Mouse (Mus musculus): ENCODE data around the gene A630089N07Rik. TPM values are rescaled to one million over a fixed set of nuclear protein-coding genes. Genes with fewer than 3 reads are reported as not detected.
A peak's percentile ranks its signal among the peaks of the same experiment; 100 is the strongest.
"Not testable (repeated sequence)": the region's sequence is repeated elsewhere in the genome, so short reads cannot be mapped to it uniquely, and the experiment has no call there.

Gene A630089N07Rik
- total and polyA plus RNA-seq, 3 experiments, result 23.5 to 27.2 (median 26.0) TPM

DNA sequence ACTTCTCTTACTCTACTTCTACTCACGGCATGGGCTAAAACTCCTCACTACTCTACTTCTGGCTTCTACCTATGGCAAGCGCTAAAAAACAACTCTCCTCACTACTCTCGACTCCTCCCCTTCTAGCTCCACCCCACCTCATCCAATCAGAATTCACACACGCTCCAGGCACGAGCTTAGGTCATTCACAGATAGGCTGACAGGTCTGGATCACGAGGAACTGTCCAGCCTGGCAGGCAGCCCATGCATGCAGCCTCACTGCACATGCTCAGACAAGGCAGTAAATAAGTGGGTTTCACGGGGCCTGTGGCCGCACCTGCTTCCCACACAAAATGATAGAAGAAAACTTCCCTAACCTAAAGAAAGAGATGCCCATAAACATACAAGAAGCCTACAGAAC is 56.1 kb downstream of the A630089N07Rik start:
- in situ Hi-C loops (cut with MboI; ENCODE audit: low pct_ligation_motif_present, low pct_unique_long_range_greater_than_20kb, low sequenced_read_pairs); H3K79me2 ChIP-seq (replicated peaks; ENCODE audit: control insufficient read depth, extremely low read depth, insufficient read depth, poor library complexity, severe bottlenecking); dilution Hi-C loops (cut with MboI; ENCODE audit: extremely low pct_ligation_motif_present, extremely low pct_unique_long_range_greater_than_20kb, low sequenced_read_pairs); H3K4me2 ChIP-seq (ENCODE audit: insufficient read depth, low read depth, poor library complexity, severe bottlenecking); H3K4me1 ChIP-seq (ENCODE audit: control insufficient read depth in 1 of 2, insufficient read depth in 2 of 2); DNase-seq (ENCODE audit: extremely low read depth); H3K27ac ChIP-seq (ENCODE audit: insufficient read depth, low read depth); H3K4me3 ChIP-seq (replicated peaks in 1 of 3; ENCODE audit: low read depth in 2 of 3, low read length in 2 of 3, poor library complexity in 1 of 3); H3K9me3 ChIP-seq (replicated peaks; ENCODE audit: low read length); H3K9ac ChIP-seq (ENCODE audit: insufficient read depth, low read depth); H3K27me3 ChIP-seq (replicated peaks): not testable (repeated sequence)
- peaks cover 6 to 33% of the 10 kb centered on the region in 2 experiments for H3K36me3 ChIP-seq (replicated peaks in 1 of 2; ENCODE audit: control insufficient read depth in 1 of 2, insufficient read depth in 1 of 2, low read length in 1 of 2)

DNA sequence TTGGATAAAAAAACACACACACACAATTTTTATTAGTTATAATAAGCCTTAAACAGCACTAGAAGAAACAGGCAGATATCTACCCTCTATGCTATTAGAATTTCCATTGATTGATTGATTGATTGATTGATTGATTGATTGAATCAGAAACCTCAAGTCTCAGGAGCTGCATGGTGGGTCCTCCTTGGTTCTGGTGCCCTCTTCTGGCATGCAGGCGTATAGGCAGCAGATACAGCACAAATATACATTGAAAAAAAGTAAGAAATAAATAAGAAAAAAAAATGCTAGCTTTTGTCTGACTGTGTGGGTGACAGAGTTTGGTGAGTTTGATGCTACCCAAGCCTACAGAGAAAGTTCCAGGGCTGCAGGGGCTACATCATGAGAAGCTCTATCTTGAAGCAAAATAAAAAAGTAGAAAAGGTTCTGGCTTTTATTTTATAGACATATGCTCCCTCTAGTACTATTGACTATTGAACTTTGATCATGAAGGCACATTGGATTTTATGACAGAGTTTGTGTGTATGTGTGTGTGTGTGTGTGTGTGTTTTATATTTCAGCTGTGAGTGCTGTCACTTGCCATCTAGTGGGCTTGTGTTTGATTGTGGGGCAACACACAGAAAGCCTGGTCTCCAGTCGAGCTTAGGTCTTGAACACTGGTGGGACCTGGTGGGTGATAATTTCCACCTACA is 59.4 kb downstream of the A630089N07Rik start:
- Histone ChIP-seq H3K36me3 (replicated peaks in 1 of 2; ENCODE audit: control insufficient read depth in 1 of 2, insufficient read depth in 1 of 2, low read length in 1 of 2) (peaks cover 6 to 43% of the 10 kb centered on the region in 2 experiments), H3K27ac (ENCODE audit: insufficient read depth, low read depth) (no peak overlapping the region), H3K4me3 (replicated peaks in 1 of 3; ENCODE audit: low read depth in 2 of 3, low read length in 2 of 3, poor library complexity in 1 of 3) (no peak overlapping the region), H3K4me2 (ENCODE audit: insufficient read depth, low read depth, poor library complexity, severe bottlenecking) (no peak overlapping the region), H3K79me2 (replicated peaks; ENCODE audit: control insufficient read depth, extremely low read depth, insufficient read depth, poor library complexity, severe bottlenecking) (no peaks in the 10 kb centered on the region), H3K9ac (ENCODE audit: insufficient read depth, low read depth) (no peak overlapping the region), H3K4me1 (ENCODE audit: control insufficient read depth in 1 of 2, insufficient read depth in 2 of 2) (no peaks in the 10 kb centered on the region), H3K9me3 (replicated peaks; ENCODE audit: low read length) (peaks cover 13% of the 10 kb centered on the region), H3K27me3 (replicated peaks) (no peaks in the 10 kb centered on the region)
- dilution Hi-C loops (cut with MboI; ENCODE audit: extremely low pct_ligation_motif_present, extremely low pct_unique_long_range_greater_than_20kb, low sequenced_read_pairs) (no loop called here), in situ Hi-C loops (cut with MboI; ENCODE audit: low pct_ligation_motif_present, low pct_unique_long_range_greater_than_20kb, low sequenced_read_pairs) (no loop called here)
- DNase-seq (ENCODE audit: extremely low read depth), result peak; percentile 81
- TF ChIP-seq CHD1 (IDR thresholded peaks at IDR 0.05; ENCODE audit: low read depth, low read length) (no peak), UBTF (IDR thresholded peaks at IDR 0.05; ENCODE audit: low read depth, low read length) (no peak), JUN (IDR thresholded peaks at IDR 0.05; ENCODE audit: insufficient read depth, low read depth, low read length) (no peak), RCOR1 (conservative IDR thresholded peaks at IDR 0.05; ENCODE audit: low read depth, low read length) (no peak), POLR2A (IDR thresholded peaks at IDR 0.05; ENCODE audit: low read depth, low read length) (no peak), MYC (IDR thresholded peaks at IDR 0.05; ENCODE audit: low read depth, low read length) (no peak), SIN3A (IDR thresholded peaks at IDR 0.05; ENCODE audit: low read length) (no peak), MAZ (IDR thresholded peaks at IDR 0.05; ENCODE audit: low read depth, low read length) (no peak), MXI1 (IDR thresholded peaks at IDR 0.05; ENCODE audit: low read depth, low read length) (no peak), NELFE (IDR thresholded peaks at IDR 0.05; ENCODE audit: low read depth, low read length) (no peak), USF2 (conservative IDR thresholded peaks at IDR 0.05; ENCODE audit: low read depth, low read length) (no peak), MAX (IDR thresholded peaks at IDR 0.05; ENCODE audit: low read length) (no peak), EP300 (IDR thresholded peaks at IDR 0.05; ENCODE audit: low read length) (no peak), MAFK (IDR thresholded peaks at IDR 0.05; ENCODE audit: insufficient replicate concordance, low read length) (no peak), ZKSCAN1 (IDR thresholded peaks at IDR 0.05; ENCODE audit: borderline replicate concordance, low read depth, low read length) (no peak), NRF1 (IDR thresholded peaks at IDR 0.05; ENCODE audit: low read depth, low read length) (0 out of 2 replicates have a peak, but pooled peaks have one; percentile 5), ELF1 (IDR thresholded peaks at IDR 0.05; ENCODE audit: low read depth, low read length) (no peak), RAD21 (IDR thresholded peaks at IDR 0.05; ENCODE audit: low read depth, low read length) (peak; percentile 64), USF1 (IDR thresholded peaks at IDR 0.05; ENCODE audit: low read depth, low read length) (no peak), SMC3 (IDR thresholded peaks at IDR 0.05; ENCODE audit: low read depth, low read length) (peak; percentile 36; the same call in 1 of the 2 replicates), ZMIZ1 (IDR thresholded peaks at IDR 0.05; ENCODE audit: low read depth, low read length) (no peak), ZC3H11A (IDR thresholded peaks at IDR 0.05; ENCODE audit: low read depth, low read length) (0 out of 2 replicates have a peak, but pooled peaks have one; percentile 1), CHD2 (IDR thresholded peaks at IDR 0.05; ENCODE audit: low read length) (no peak), HCFC1 (IDR thresholded peaks at IDR 0.05; ENCODE audit: low read depth, low read length) (no peak), MEF2A (IDR thresholded peaks at IDR 0.05; ENCODE audit: borderline replicate concordance, low read depth, low read length) (no peak), GABPA (IDR thresholded peaks at IDR 0.05; ENCODE audit: insufficient replicate concordance, low read depth, low read length) (no peak), JUND (conservative IDR thresholded peaks at IDR 0.05; ENCODE audit: low read depth, low read length) (no peak), IRF4 (IDR thresholded peaks at IDR 0.05; ENCODE audit: low read depth, low read length) (no peak), ETS1 (conservative IDR thresholded peaks at IDR 0.05; ENCODE audit: low read depth, low read length) (no peak), E2F4 (IDR thresholded peaks at IDR 0.05; ENCODE audit: insufficient replicate concordance, low read depth, low read length) (no peak), POLR2AphosphoS2 (IDR thresholded peaks at IDR 0.05; ENCODE audit: low read depth, low read length) (no peak), CTCF (conservative IDR thresholded peaks at IDR 0.05 in 1 of 2, IDR thresholded peaks at IDR 0.05 in 1 of 2; ENCODE audit: low read depth in 2 of 2, low read length in 2 of 2) (peak in 1 of 2 experiments; percentile 60; a peak in 2 of 4 replicates), BHLHE40 (IDR thresholded peaks at IDR 0.05; ENCODE audit: low read depth, low read length) (no peak)

All from CH12.LX (cell line).